Mouse (Mus musculus) hindbrain, embryonic 16.5 days (tissue): Measurements from ENCODE around the gene Wbp1. TPM values are rescaled to one million over a fixed set of nuclear protein-coding genes. Genes with fewer than 3 reads are reported as not detected.

Experiments
- ATAC-seq: fragments of 200-750 bp; cut with Nextera tagmentation; 2 replicates; pipeline ENCODE4 v1.8.0; 2017; ENCODE audit warnings: moderate TSS enrichment, moderate library complexity
- H3K27ac ChIP-seq: fragments of 300-500 bp; sonication (generic); 2 replicates; pipeline ENCODE4 v1.5.1; 2014; ENCODE audit warnings: low read depth, mild to moderate bottlenecking, control low read depth, low read length, moderate library complexity
- H3K27me3 ChIP-seq: fragments of 300-500 bp; sonication (generic); replicated peaks from 2 replicates; pipeline ENCODE4 v1.6.1; 2014; ENCODE audit warnings: low read length; ENCODE audit not compliant: control insufficient read depth, insufficient read depth
- H3K36me3 ChIP-seq: fragments of 300-500 bp; sonication (generic); 2 replicates; pipeline ENCODE4 v1.6.1; 2014; ENCODE audit warnings: mild to moderate bottlenecking, low read length, moderate library complexity, mixed read lengths; ENCODE audit not compliant: control insufficient read depth, insufficient read depth
- H3K4me1 ChIP-seq: fragments of 300-500 bp; sonication (generic); 2 replicates; pipeline ENCODE4 v1.6.1; 2014; ENCODE audit warnings: low read depth, low read length; ENCODE audit not compliant: control insufficient read depth, insufficient read depth
- H3K4me2 ChIP-seq: fragments of 300-500 bp; sonication (generic); 2 replicates; pipeline ENCODE4 v1.6.1; 2014; ENCODE audit warnings: mild to moderate bottlenecking, low read length, control low read depth, moderate library complexity
- H3K4me3 ChIP-seq: fragments of 300-500 bp; sonication (generic); 2 replicates; pipeline ENCODE4 v1.5.1; 2014; ENCODE audit warnings: mild to moderate bottlenecking, low read length, control low read depth, moderate library complexity
- H3K9ac ChIP-seq: fragments of 300-500 bp; sonication (generic); 2 replicates; pipeline ENCODE4 v1.6.1; 2014; ENCODE audit warnings: low read depth, mild to moderate bottlenecking, control low read depth, low read length, moderate library complexity
- H3K9me3 ChIP-seq: fragments of 300-500 bp; sonication (generic); 2 replicates; pipeline ENCODE4 v1.6.1; 2014; ENCODE audit warnings: mild to moderate bottlenecking, low read length, moderate library complexity; ENCODE audit not compliant: control insufficient read depth
- WGBS: fragments of 180-500 bp; shearing (Covaris S2); extraction: QIAGEN DNeasy Blood & Tissue Kit; methylation state at CpG from one replicate; pipeline ENCODE4 v1.1.7; 2014; 5-methylcytosine and 5-hydroxymethylcytosine counted together
- polyA plus RNA-seq: library from polyadenylated mRNA; unstranded; fragments of >200 nt; fragmentation: Nextera tagmentation; extraction: Ambion mirVana; gene quantifications from 2 replicates; pipeline ENCODE4 v1.2.1, GENCODE M21; 2015

The Wbp1 gene
- polyA plus RNA-seq, 1 experiment from 2014 or later: 146 TPM

- Histone ChIP-seq H3K27ac (peak overlapping the region; percentile 84), H3K36me3 (no peaks in the 10 kb centered on the region), H3K27me3 (no peaks in the 10 kb centered on the region), H3K4me2 (peak overlapping the region; percentile 69), H3K9ac (peak overlapping the region; percentile 78), H3K9me3 (no peaks in the 10 kb centered on the region), H3K4me1 (peaks cover 13% of the 10 kb centered on the region), H3K4me3 (peak overlapping the region; percentile 70)
- peak; percentile 75 for ATAC-seq
- WGBS: under 1% methylated on average over 66 of the region's 74 CpGs
These were observed 19.4 kb downstream of the Wbp1 start for GRCm38 (mm10) chr6:83101688-83102556.

GRCm38 (mm10) chr6:83101316-83101687 lies 20.1 kb downstream of the Wbp1 start, which contains the start of the genes Ccdc142 and Gm42688:
Gene Ccdc142, plus strand, starts transcription at chr6:83101601.
Gene Gm42688, plus strand, starts transcription at chr6:83101617.
- peak within 1 kb of the TSS; percentile 78 for H3K9ac ChIP-seq
- peaks cover 2% of the 10 kb centered on the region; the same call in 1 of the 2 replicates for H3K27me3 ChIP-seq
- peak within 1 kb of the TSS; percentile 84 for H3K27ac ChIP-seq
- H3K9me3 ChIP-seq: no peaks in the 10 kb centered on the region
- H3K4me3 ChIP-seq: peak within 1 kb of the TSS; percentile 70
- no peaks in the 10 kb centered on the region for H3K36me3 ChIP-seq
- WGBS: under 1% methylated on average over 25 of the region's 25 CpGs
- H3K4me1 ChIP-seq: peaks cover 13% of the 10 kb centered on the region
- peak; percentile 92 for ATAC-seq
- H3K4me2 ChIP-seq: peak within 1 kb of the TSS; percentile 69

GRCm38 (mm10) chr6:83098411-83098810 lies 22.9 kb downstream of the Wbp1 start:
- H3K4me1 ChIP-seq: peaks cover 11% of the 10 kb centered on the region
- no peak overlapping the region for H3K27ac ChIP-seq
- H3K9ac ChIP-seq: no peak overlapping the region
- no peaks in the 10 kb centered on the region for H3K36me3 ChIP-seq
- no peak overlapping the region for H3K4me3 ChIP-seq
- WGBS: 65% methylated on average over 2 of the region's 2 CpGs
- H3K27me3 ChIP-seq: peaks cover 2% of the 10 kb centered on the region; the same call in 1 of the 2 replicates
- no peak for ATAC-seq
- H3K9me3 ChIP-seq: no peaks in the 10 kb centered on the region
- H3K4me2 ChIP-seq: no peak overlapping the region

- no peaks in the 10 kb centered on the region for H3K4me1 ChIP-seq
- 38% methylated on average over 6 of the region's 6 CpGs for WGBS
- no peak overlapping the region for H3K4me3 ChIP-seq
- H3K4me2 ChIP-seq: no peak overlapping the region
- H3K27ac ChIP-seq: no peak overlapping the region
- no peaks in the 10 kb centered on the region for H3K36me3 ChIP-seq
- H3K27me3 ChIP-seq: peaks cover 4% of the 10 kb centered on the region; the same call in 1 of the 2 replicates
- H3K9ac ChIP-seq: no peak overlapping the region
- no peak for ATAC-seq
- no peaks in the 10 kb centered on the region for H3K9me3 ChIP-seq
These were observed 25.4 kb downstream of the Wbp1 start for GRCm38 (mm10) chr6:83095968-83096367.

GRCm38 (mm10) chr6:83092416-83093127 lies 28.8 kb downstream of the Wbp1 start:
- Histone ChIP-seq H3K27me3 (peaks cover 31% of the 10 kb centered on the region), H3K4me1 (peaks cover 1% of the 10 kb centered on the region; the same call in 1 of the 2 replicates), H3K4me3 (no peak overlapping the region), H3K27ac (no peak overlapping the region), H3K36me3 (no peaks in the 10 kb centered on the region), H3K9ac (no peak overlapping the region), H3K4me2 (no peak overlapping the region), H3K9me3 (no peaks in the 10 kb centered on the region)
- 43% methylated on average over 6 of the region's 6 CpGs for WGBS
- ATAC-seq: no peak

- H3K27me3 ChIP-seq: peaks cover 69% of the 10 kb centered on the region
- H3K4me3 ChIP-seq: peak overlapping the region; percentile 20; the same call in 1 of the 2 replicates
These were observed 33.5 kb downstream of the Wbp1 start for GRCm38 (mm10) chr6:83087926-83088260.

GRCm38 (mm10) chr6:83087205-83087925 lies 34.0 kb downstream of the Wbp1 start:
- peaks cover 4% of the 10 kb centered on the region; the same call in 1 of the 2 replicates for H3K4me1 ChIP-seq

More at GRCm38 (mm10) chr6:83087926-83088260, 33.5 kb downstream of the Wbp1 start:
- H3K4me1 ChIP-seq: peaks cover 4% of the 10 kb centered on the region; the same call in 1 of the 2 replicates
- H3K27ac ChIP-seq: no peak overlapping the region
- no peaks in the 10 kb centered on the region for H3K9me3 ChIP-seq
- no peak for ATAC-seq
- no peaks in the 10 kb centered on the region for H3K36me3 ChIP-seq
- peak overlapping the region; percentile 46 for H3K4me2 ChIP-seq
- H3K9ac ChIP-seq: no peak overlapping the region
- WGBS: 4% methylated on average over 9 of the region's 9 CpGs

GRCm38 (mm10) chr6:83086121-83087035 lies 35.0 kb downstream of the Wbp1 start, which contains the start of gene Lbx2:
Gene Lbx2, plus strand, starts transcription at chr6:83086367.
- Histone ChIP-seq H3K27ac (no peak within 1 kb of the TSS), H3K9ac (no peak within 1 kb of the TSS; the same call in 1 of the 2 replicates), H3K36me3 (peaks cover 3% of the 10 kb centered on the region; the same call in 1 of the 2 replicates), H3K27me3 (peaks cover 75% of the 10 kb centered on the region), H3K4me2 (no peak within 1 kb of the TSS; the same call in 1 of the 2 replicates), H3K4me1 (peaks cover 4% of the 10 kb centered on the region; the same call in 1 of the 2 replicates), H3K9me3 (no peaks in the 10 kb centered on the region), H3K4me3 (no peak within 1 kb of the TSS)
- ATAC-seq: no peak
- WGBS: 5% methylated on average over 42 of the region's 42 CpGs

More at GRCm38 (mm10) chr6:83087205-83087925, 34.0 kb downstream of the Wbp1 start:
- H3K9ac ChIP-seq: no peak overlapping the region
- H3K4me2 ChIP-seq: peak overlapping the region; percentile 46
- H3K9me3 ChIP-seq: no peaks in the 10 kb centered on the region
- no peak for ATAC-seq
- whole genome bisulfite sequencing: under 1% methylated on average over 45 of the region's 47 CpGs
- peak overlapping the region; percentile 20 for H3K4me3 ChIP-seq
- no peaks in the 10 kb centered on the region; the same call in 1 of the 2 replicates for H3K36me3 ChIP-seq
- H3K27me3 ChIP-seq: peaks cover 74% of the 10 kb centered on the region
- no peak overlapping the region for H3K27ac ChIP-seq
